Mouse (Mus musculus): Measurements from ENCODE around the gene Pglyrp2. TPM values are rescaled to one million over a fixed set of nuclear protein-coding genes. Genes with fewer than 3 reads are reported as not detected.
A peak's percentile ranks its signal among the peaks of the same experiment; 100 is the strongest.

The Pglyrp2 gene
- polyA plus RNA-seq, 1 experiment from 2014 or later, result not detected

- no peak overlapping the region for H3K27ac ChIP-seq
- H3K4me3 ChIP-seq (ENCODE audit: inconsistent target), result no peak overlapping the region
- H3K79me2 ChIP-seq (ENCODE audit: inconsistent target), result no peaks in the 10 kb centered on the region
- 54% methylated on average over 3 of the region's 3 CpGs for WGBS (ENCODE audit: missing documents)
- H3K36me3 ChIP-seq (ENCODE audit: inconsistent target), result no peaks in the 10 kb centered on the region
These were observed 8.0 kb upstream of the Pglyrp2 start for GRCm38 (mm10) chr17:32431972-32432371.

GRCm38 (mm10) chr17:32426610-32427009 lies 2.6 kb upstream of the Pglyrp2 start:
- Histone ChIP-seq H3K36me3 (ENCODE audit: inconsistent target) (no peaks in the 10 kb centered on the region), H3K27ac (no peak overlapping the region), H3K79me2 (ENCODE audit: inconsistent target) (no peaks in the 10 kb centered on the region), H3K4me3 (ENCODE audit: inconsistent target) (no peak overlapping the region)

- 84% methylated on average over 8 of the region's 8 CpGs for WGBS (ENCODE audit: missing documents)
- Histone ChIP-seq H3K27ac (no peak overlapping the region), H3K79me2 (ENCODE audit: inconsistent target) (no peaks in the 10 kb centered on the region), H3K4me3 (ENCODE audit: inconsistent target) (no peak overlapping the region), H3K36me3 (ENCODE audit: inconsistent target) (no peaks in the 10 kb centered on the region)
These were observed 3.2 kb downstream of the Pglyrp2 start for GRCm38 (mm10) chr17:32420781-32421180.

GRCm38 (mm10) chr17:32419989-32420388 lies 4.0 kb downstream of the Pglyrp2 start:
- no peaks in the 10 kb centered on the region for H3K79me2 ChIP-seq (ENCODE audit: inconsistent target)

GRCm38 (mm10) chr17:32416771-32417170 lies 7.2 kb downstream of the Pglyrp2 start:
- Histone ChIP-seq H3K4me3 (ENCODE audit: inconsistent target) (no peak overlapping the region), H3K36me3 (ENCODE audit: inconsistent target) (no peaks in the 10 kb centered on the region)
- WGBS (ENCODE audit: missing documents), result 96% methylated on average over 14 of the region's 14 CpGs

More at GRCm38 (mm10) chr17:32419989-32420388, 4.0 kb downstream of the Pglyrp2 start:
- H3K4me3 ChIP-seq (ENCODE audit: inconsistent target), result no peak overlapping the region
- H3K36me3 ChIP-seq (ENCODE audit: inconsistent target), result no peaks in the 10 kb centered on the region
- WGBS (ENCODE audit: missing documents), result 100% methylated on average over 2 of the region's 2 CpGs
- H3K27ac ChIP-seq, result no peak overlapping the region

GRCm38 (mm10) chr17:32415417-32416020 lies 8.4 kb downstream of the Pglyrp2 start:
- H3K27ac ChIP-seq, result no peak overlapping the region
- 95% methylated on average over 16 of the region's 24 CpGs for WGBS (ENCODE audit: missing documents)
- no peak overlapping the region for H3K4me3 ChIP-seq (ENCODE audit: inconsistent target)

More at GRCm38 (mm10) chr17:32416771-32417170, 7.2 kb downstream of the Pglyrp2 start:
- no peak overlapping the region for H3K27ac ChIP-seq
- no peaks in the 10 kb centered on the region for H3K79me2 ChIP-seq (ENCODE audit: inconsistent target)

GRCm38 (mm10) chr17:32411898-32412297 lies 12.1 kb downstream of the Pglyrp2 start:
- H3K27ac ChIP-seq, result no peak overlapping the region; the same call in 1 of the 2 replicates
- no peaks in the 10 kb centered on the region for H3K36me3 ChIP-seq (ENCODE audit: inconsistent target)
- H3K79me2 ChIP-seq (ENCODE audit: inconsistent target), result no peaks in the 10 kb centered on the region
- WGBS (ENCODE audit: missing documents), result 63% methylated on average over 5 of the region's 6 CpGs
- no peak overlapping the region for H3K4me3 ChIP-seq (ENCODE audit: inconsistent target)

More at GRCm38 (mm10) chr17:32415417-32416020, 8.4 kb downstream of the Pglyrp2 start:
- no peaks in the 10 kb centered on the region for H3K79me2 ChIP-seq (ENCODE audit: inconsistent target)
- H3K36me3 ChIP-seq (ENCODE audit: inconsistent target), result no peaks in the 10 kb centered on the region

- peak within 1 kb of the TSS; percentile 66 for H3K27ac ChIP-seq
- H3K79me2 ChIP-seq (ENCODE audit: inconsistent target), result peaks cover 6% of the 10 kb centered on the region; the same call in 1 of the 2 replicates
- WGBS (ENCODE audit: missing documents), result 8% methylated on average over 7 of the region's 8 CpGs
- H3K36me3 ChIP-seq (ENCODE audit: inconsistent target), result no peaks in the 10 kb centered on the region
- peak within 1 kb of the TSS; percentile 58 for H3K4me3 ChIP-seq (ENCODE audit: inconsistent target)
These were observed 20.6 kb downstream of the Pglyrp2 start, which contains the start of gene Rasal3 for GRCm38 (mm10) chr17:32403417-32403816. TSS of gene Rasal3 (minus strand) at chr17:32403583.

- peaks cover 6% of the 10 kb centered on the region; the same call in 1 of the 2 replicates for H3K79me2 ChIP-seq (ENCODE audit: inconsistent target)
- WGBS (ENCODE audit: missing documents), result 2% methylated on average over 10 of the region's 11 CpGs
- peak overlapping the region; percentile 66 for H3K27ac ChIP-seq
- peak overlapping the region; percentile 58 for H3K4me3 ChIP-seq (ENCODE audit: inconsistent target)
- H3K36me3 ChIP-seq (ENCODE audit: inconsistent target), result no peaks in the 10 kb centered on the region
These were observed 21.2 kb downstream of the Pglyrp2 start for GRCm38 (mm10) chr17:32402779-32403157.

- peaks cover 6% of the 10 kb centered on the region; the same call in 1 of the 2 replicates for H3K79me2 ChIP-seq (ENCODE audit: inconsistent target)
- H3K27ac ChIP-seq, result peak overlapping the region; percentile 66
- peak overlapping the region; percentile 58 for H3K4me3 ChIP-seq (ENCODE audit: inconsistent target)
- peaks cover 2% of the 10 kb centered on the region; the same call in 1 of the 2 replicates for H3K36me3 ChIP-seq (ENCODE audit: inconsistent target)
- WGBS (ENCODE audit: missing documents), result 26% methylated on average over 9 of the region's 9 CpGs
These were observed 21.8 kb downstream of the Pglyrp2 start for GRCm38 (mm10) chr17:32402011-32402778.

- WGBS (ENCODE audit: missing documents), result 94% methylated on average over 27 of the region's 37 CpGs
These were observed 27.7 kb downstream of the Pglyrp2 start for GRCm38 (mm10) chr17:32396266-32396665.

GRCm38 (mm10) chr17:32393944-32394343 lies 30.0 kb downstream of the Pglyrp2 start:
- no peak overlapping the region for H3K27ac ChIP-seq
- no peaks in the 10 kb centered on the region for H3K79me2 ChIP-seq (ENCODE audit: inconsistent target)
- H3K36me3 ChIP-seq (ENCODE audit: inconsistent target), result peaks cover 32% of the 10 kb centered on the region; the same call in 1 of the 2 replicates
- 97% methylated on average over 10 of the region's 10 CpGs for WGBS (ENCODE audit: missing documents)
- no peak overlapping the region for H3K4me3 ChIP-seq (ENCODE audit: inconsistent target)

More at GRCm38 (mm10) chr17:32396266-32396665, 27.7 kb downstream of the Pglyrp2 start:
- H3K36me3 ChIP-seq (ENCODE audit: inconsistent target), result peaks cover 32% of the 10 kb centered on the region; the same call in 1 of the 2 replicates
- H3K4me3 ChIP-seq (ENCODE audit: inconsistent target), result no peak overlapping the region
- no peak overlapping the region for H3K27ac ChIP-seq
- H3K79me2 ChIP-seq (ENCODE audit: inconsistent target), result no peaks in the 10 kb centered on the region

GRCm38 (mm10) chr17:32389101-32389659 lies 34.8 kb downstream of the Pglyrp2 start, which contains the start of gene Wiz:
TSS of gene Wiz (minus strand) at chr17:32389439.
- H3K4me3 ChIP-seq (ENCODE audit: inconsistent target), result peak within 1 kb of the TSS; percentile 20; the same call in 1 of the 2 replicates
- H3K79me2 ChIP-seq (ENCODE audit: inconsistent target), result no peaks in the 10 kb centered on the region
- WGBS (ENCODE audit: missing documents), result under 1% methylated on average over 26 of the region's 44 CpGs
- no peak within 1 kb of the TSS for H3K27ac ChIP-seq
- H3K36me3 ChIP-seq (ENCODE audit: inconsistent target), result peaks cover 14% of the 10 kb centered on the region; the same call in 1 of the 2 replicates

GRCm38 (mm10) chr17:32388370-32389100 lies 35.4 kb downstream of the Pglyrp2 start:
- Histone ChIP-seq H3K79me2 (ENCODE audit: inconsistent target) (no peaks in the 10 kb centered on the region), H3K4me3 (ENCODE audit: inconsistent target) (peak overlapping the region; percentile 20; the same call in 1 of the 2 replicates), H3K36me3 (ENCODE audit: inconsistent target) (peaks cover 14% of the 10 kb centered on the region; the same call in 1 of the 2 replicates), H3K27ac (no peak overlapping the region)
- 5% methylated on average over 32 of the region's 39 CpGs for WGBS (ENCODE audit: missing documents)

All from macrophage (primary cell).